Mouse (Mus musculus): ENCODE results near the gene Srp14.

The Srp14 gene

DNA sequence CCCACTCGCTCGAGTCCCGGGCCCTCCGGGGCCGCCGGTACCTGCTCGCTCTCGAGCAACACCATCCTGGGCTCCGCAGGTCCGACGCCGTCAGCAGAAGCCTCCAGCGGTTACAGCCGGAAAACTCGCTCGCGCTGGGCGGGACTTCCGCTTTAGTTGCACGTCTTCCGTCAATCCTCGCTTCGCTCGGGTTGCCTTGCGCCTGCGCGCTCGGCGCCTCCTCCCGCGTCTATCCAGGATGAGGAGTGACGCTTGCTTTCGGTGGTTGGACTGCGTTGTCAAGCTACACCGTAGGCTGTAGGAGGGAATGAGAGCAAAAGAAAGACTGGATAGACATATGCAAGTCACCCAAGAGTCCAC is at the start of gene Srp14:
TSS of gene Srp14 (minus strand) at position 162 of the 360 bp plus-strand sequence.
- peak; percentile 98 for DNase-seq (ENCODE audit: low read depth)

DNA sequence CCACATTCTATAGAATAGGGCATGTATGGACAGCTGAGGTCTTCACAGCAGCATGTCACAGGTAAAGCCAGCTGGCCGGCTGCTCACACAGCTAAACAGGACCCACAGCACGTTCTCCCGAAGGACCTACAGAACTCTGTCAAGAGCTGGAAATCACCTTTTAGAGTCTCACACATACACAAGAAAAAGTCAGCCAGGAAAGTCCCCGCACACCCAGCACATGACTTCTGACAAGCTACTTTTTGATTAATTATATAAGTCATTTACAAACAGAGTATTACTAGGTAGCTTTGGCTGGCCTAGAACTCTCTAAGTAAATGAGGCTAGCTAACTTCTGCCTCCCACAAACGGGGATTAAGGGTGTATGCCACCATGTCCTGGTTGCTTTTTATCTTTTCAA is 47.0 kb upstream of the Srp14 start:
- no peak for DNase-seq (ENCODE audit: low read depth)

DNA sequence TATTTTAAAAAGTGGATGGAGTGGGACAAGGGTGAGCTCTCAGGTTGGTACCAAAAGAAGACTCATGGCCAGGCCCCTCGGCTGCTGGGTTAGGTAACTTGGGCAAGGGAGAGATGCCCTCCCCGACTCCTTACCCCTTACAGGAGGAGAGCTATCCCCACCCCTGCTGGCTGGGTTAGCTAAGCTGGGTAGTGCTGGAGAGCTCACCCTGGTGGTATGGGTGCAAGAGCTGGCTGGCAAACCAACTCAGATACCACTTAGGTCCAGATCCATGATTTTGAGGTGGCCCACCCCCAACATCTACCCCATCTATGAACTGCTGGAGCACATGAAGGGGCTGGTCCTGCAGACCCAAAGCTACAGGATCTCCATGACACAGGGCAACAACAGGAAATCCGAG is 45.3 kb upstream of the Srp14 start:
- DNase-seq (ENCODE audit: low read depth) = no peak

DNA sequence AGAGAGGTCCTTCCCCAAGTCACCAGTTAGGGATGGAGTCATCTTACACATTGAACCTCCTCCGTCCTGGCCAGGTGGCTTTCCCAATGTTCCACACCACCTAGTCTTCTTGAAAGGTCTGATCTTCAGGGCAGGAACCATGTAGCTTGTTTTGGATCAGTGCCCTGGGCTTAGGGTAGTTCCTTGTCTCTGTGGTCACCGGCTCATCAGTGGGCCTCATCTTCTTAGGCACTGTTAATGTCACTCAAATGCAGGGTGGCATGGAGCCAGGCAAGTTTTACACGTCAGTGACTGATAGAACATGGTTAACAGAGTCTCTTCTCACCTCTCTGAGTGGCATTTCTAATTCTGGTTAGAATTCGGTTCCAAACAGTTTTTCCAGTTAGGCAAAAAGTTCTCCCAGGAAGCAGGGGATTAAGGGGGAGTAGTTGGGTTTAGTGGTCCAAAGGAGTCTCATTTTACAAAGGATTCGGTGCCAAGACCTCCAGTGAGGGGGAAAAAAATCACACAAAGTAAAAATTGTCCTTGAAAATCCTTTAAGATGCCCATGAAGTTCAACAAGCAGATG is 43.7 kb upstream of the Srp14 start:
- DNase-seq (ENCODE audit: low read depth) = no peak

DNA sequence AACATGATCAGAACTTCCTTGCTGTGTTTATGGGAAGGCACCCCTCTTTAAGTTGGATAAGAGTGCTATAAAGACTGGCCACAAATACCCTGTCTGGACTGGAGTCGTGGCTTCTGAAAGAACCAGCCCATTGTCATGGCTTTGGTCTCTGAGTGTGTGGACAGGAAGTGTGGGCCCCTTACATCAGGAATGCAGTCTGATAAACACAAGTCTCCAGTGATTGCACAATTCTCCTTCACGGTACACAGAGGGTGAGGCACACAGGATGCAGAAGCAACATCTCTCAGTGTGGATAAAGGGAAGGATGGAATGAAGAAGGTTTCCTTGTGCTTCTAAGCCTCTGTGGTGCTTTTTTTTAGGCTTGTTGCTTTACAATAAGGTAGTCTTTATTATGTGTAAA is 42.8 kb upstream of the Srp14 start:
- no peak for DNase-seq (ENCODE audit: low read depth)

DNA sequence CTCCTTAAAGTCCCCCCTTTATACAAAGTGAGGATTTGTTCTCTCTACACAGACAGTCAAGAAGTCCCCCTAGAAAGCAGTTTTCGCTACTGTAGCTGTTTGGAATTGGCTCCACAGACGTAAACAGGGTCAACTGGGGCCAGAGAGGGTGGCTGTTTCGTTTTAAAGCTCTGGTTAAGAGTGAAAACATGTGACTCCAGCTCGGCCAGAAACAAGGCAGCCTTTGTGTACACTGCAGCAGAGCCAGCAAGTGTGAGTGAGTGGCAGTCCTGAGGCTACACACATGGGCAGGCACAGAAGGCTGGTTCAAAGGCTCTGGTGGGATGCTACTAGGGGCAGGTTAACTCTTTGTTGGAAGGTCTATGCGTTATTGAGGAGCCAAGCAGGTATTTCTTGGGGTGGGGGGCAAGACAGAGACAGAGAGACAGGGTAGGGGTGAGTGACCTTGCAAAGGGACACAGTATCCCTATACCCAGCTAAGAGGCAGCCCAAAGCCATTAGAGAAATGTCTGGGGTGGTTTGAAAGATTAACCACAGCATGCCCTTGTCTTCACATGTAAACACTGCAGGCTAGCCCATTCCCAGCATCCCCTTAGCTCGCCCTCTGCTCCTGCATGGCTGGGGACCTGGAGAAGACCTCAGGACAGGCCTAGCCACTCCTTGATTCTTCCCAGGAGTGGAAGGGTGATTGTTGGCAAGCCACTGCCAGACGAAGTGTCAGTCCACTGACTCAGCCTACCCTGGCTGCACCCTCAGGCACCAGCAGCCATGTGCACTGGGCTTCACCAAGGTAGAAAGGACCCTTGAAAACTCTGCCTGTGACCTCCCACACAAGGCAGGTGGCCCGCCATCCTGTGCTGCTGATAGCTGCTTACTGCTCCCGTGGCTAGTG is 40.8 kb upstream of the Srp14 start:
- DNase-seq (ENCODE audit: low read depth) = no peak

DNA sequence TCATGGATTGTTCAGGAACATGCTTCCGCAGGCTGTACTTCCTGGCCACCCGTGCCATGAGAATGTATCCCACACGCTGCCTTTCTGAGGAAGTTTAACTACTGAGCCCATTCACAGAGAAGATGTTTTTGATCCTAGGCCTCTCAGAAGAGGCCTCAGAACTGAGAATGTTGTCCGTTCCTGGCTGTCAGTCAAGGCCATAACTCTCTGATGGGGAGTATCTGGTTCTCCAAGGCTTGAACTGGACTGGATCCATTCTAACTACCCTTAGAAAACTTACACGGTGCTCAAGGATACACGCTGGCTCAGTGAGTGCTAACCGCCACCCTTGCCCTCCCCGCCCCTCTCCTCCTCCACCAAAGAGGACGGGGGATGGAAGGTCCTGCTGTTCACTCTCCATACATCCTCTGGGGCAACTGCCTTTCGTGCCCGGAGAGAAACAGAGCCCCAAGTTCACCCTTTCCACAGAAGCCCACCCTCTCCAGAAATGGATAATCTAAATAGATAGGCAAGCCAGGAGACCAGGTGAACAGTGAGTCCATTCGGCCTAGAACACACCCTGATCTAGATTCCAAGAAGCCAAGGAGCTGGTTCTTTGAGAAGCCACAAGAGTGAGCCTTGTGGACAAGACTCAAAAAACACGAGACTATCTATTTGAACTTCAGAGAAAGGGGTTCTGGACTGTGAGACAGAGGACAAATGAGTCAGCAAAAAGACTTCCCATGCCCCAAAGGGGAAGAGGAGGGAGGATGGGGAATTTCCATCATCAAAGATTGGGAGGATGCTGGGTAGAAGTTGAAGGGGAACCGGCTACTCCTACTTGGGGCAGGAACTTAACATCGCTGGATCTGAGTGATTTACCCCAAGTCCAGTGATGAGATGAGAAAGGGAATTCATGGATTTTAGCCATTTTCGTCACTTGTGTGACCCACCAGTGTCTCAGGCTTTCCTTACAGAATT is 33.2 kb upstream of the Srp14 start:
- no peak for DNase-seq (ENCODE audit: low read depth)

DNA sequence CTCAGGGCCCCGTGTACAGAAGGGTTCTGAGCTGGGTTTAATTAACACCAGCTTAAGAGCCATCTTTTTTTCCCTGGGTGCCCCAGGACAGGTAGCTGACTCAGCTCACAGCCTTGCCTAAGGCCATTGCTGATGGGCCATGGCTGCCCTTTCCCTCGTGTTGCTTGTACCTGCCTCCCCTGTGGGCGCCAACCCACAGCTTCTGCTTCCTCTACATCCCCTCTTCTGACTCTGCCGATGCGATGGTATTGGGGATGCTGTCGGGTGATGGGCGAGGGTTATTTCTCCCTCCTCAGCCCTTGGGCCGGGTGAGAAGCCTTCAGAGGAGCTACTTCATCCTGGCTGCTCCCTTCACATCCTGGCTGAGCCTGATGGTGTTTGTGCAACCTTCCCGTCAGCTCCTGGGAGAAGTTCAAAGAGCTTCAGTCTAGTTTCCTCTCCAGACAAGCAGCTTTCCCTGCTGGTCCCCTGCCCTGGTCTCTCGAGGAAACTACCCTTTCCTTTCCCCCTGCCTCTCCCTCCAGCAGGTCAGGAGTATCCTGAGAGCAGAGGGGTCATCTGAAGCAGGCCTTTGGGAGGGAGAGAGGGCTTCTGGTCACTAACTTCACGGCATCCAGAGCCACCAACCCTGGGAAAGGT is 32.4 kb upstream of the Srp14 start:
- no peak for DNase-seq (ENCODE audit: low read depth)

DNA sequence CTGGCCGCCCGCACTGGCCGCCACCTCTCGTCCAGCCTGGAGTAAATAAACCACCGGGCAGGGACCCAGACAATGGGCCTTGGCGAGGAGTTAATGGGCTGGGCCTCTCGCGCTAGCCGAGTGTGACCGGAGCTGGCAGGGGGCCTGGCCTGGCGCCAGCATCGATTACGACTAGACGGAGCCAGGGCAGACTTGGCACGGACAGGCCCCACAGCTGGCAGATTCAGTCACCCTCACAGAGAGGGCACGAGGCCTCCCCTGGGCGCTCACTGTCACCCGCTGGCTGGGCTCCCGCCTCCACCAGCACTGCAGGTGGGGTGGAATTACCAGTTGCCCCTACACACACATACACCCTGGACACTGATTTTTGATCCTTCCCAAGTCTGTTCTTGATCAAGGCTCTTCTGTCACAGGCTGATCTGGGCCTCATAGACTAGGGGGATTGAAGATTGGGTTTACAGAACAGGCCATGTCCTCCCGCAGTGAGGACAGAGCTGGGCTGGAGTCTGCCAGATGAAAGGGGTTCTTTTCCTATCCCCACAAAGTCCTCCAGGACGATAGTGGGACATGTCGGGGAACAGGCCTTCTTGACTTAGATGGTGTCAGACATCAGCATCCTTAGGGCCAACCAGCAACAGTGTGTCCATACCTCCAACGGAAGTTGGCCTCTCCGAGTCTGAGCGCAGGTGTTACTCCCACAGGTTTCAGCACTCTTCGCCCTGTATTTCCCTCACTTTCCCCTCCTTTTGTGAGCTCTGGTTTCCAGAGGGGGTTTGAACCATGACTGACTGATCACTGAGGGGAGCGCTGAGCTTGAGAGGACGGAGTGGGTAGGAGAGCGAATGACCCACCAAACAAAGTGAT is 31.2 kb upstream of the Srp14 start:
- no peak for DNase-seq (ENCODE audit: low read depth)

DNA sequence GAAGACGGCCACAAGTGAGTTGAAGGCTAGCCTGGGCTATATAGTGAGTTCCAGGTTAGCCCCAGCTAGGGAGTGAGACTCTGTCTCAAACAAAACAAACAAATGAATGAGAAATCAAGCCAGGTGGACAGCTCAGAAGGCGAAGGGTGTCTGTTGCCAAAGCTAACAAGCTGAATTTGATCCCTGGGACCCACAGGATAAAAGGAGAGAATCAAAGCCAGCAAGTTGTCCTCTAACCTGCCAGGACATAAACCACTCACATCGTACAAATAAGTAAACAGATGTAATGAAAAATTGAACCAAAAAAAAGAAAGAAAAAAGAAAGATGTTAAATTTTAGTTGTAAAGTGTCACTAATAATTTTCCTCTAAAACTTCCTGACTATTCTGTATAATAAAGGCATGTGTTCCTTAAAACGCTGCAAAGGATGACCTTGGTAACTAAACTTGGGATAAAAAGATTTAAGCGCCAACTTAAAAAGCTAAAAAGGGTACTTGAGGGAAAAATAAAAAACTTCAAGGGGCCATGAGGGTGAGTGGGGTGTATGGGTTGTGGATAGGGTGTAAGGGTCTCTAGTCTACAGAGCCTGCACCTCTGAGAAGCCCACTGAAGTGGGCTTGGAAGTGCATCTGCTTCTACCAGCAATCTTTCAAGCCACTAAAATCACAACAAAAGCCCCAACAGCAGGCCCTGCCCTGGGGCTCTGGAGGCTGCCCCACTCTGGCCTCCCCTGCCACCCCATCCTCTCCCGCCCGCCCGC is 30.4 kb upstream of the Srp14 start:
- no peak for DNase-seq (ENCODE audit: low read depth)

DNA sequence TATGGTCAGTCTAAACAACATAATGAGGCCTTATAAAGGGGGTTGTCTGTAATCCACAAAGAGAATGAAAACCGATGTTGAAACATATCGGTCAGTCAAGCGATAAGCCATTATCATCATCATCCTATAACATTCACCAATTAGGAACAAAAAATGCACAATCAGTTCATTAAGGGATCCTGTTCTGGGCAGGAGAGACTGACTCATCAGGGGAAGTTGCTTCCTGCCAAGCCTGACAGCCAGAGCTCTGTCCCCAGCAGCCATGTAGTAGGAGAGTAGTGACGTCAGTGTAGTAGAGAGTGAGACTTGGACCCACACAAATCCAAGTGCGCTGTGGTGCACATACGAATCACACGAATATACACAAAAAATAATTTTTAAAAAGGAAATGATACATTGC is 27.6 kb upstream of the Srp14 start:
- DNase-seq (ENCODE audit: low read depth) = no peak

DNA sequence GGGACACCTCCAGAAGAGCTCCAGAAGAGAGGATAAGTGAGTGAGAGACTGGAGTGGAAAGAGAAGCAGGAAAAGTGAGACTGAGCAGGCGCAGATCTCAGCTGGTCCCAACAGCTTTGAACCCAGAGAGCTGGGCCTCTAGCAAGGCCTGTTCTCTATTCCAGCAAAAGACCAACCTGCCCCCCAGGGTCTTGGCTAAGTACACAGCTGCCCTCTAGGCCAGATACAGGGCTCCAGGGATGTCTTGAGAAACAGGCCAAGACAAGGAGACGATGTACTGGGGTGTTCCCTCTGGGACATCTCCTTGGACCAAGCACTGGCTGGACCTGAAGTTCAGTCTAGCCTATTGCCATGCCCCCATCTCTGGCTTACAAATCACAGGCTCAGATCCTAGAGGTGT is 20.7 kb upstream of the Srp14 start:
- DNase-seq (ENCODE audit: low read depth) = no peak

DNA sequence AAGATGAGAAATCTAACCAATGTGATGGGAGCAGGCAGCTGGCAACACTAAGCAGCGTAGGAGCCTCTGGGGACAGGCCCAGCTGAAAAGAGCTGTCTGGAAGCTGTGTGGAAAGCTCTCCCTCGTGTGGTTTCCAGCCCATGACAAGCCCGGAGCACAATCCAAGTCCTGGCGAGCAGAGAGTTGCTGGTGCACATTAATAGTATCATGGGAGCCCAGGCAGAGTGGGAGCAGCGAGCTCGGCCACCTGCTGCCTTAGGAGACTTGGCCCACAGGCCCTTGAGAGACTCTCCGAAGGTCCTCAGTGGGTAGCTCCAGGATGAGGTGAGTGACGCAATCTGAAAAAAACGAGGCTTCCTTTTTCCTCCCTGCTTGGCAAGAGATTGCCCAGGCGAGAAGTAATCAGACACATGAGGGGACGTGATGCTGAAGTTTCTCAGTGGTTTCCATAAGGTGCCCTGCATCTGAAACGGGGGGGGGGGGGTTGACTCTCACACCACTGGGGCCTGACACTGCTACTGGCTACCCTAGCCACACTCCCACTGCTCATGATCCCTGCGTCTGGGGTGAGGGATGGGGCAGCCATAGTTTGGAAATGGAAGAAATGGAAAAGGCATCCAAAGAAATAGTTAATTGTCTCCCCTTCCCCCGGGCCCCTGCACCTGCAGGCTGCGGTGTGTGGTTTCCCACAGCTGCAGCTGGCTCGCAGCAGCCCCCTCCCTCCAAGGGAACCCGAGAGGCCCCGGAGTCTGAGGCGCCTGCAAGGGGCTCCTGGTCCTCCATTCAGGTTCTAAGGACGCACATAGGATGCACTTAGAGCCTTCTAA is 19.8 kb upstream of the Srp14 start:
- peak; percentile 59 for DNase-seq (ENCODE audit: low read depth)

DNA sequence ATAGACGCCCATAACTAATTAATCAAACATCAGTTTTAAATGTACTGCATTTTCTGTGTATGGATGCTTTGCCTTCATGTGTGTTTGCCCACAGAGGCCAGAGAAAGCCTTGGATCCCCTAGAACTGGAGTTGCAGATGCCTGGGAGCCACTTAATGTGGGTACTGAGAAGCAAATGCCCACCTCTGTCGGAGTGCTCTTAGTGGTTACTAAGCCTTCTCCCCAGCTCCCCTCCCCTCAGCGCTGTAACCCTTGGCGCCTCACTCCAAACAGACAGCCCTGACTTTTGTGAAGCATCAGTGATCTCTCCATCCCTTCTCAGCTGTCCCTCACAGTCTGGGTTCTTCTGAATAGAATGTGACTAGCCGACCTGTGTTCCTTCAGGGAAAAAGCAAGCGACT is 19.0 kb upstream of the Srp14 start:
- no peak for DNase-seq (ENCODE audit: low read depth)

DNA sequence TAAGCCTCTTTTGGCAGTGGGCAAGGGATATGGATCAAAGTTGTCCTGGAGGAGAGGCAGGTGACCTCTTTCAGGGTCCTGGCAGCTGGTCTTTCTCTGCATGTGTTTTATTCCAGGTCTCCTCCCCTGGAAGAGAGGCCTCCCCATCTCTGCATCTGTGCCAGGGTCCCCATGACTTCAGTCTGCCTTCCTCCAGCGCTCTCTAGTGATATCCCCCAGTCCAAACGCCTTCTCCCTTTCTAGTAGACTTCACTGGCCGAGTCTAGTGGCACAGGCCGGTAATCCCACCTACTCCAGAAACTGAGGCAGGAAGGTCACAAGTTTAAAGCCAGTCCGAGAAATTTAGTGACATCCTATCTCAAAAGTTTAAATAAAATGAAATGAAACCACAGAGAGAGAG is 18.4 kb upstream of the Srp14 start:
- DNase-seq (ENCODE audit: low read depth) = no peak

DNA sequence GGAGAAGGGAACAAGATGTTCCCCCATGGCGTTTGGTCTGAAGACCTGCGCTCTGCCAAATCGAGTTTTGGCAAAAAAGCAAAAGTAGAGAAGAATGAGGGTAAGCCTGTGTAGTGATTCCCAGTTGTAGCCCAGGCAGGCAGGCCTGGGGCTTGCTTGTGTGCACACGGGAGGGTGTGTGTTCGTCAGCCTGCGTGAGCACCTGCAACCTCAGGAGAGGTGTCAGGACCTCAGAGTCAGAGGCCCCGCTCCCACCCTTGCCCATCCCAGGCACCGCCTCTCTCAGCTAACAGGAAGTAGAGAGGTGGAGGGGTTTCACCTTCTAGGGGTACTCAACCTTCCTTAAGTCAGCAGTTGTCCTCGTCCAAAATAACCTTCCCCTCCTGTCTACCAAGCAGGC is 15.5 kb upstream of the Srp14 start:
- peak; percentile 29 for DNase-seq (ENCODE audit: low read depth)

DNA sequence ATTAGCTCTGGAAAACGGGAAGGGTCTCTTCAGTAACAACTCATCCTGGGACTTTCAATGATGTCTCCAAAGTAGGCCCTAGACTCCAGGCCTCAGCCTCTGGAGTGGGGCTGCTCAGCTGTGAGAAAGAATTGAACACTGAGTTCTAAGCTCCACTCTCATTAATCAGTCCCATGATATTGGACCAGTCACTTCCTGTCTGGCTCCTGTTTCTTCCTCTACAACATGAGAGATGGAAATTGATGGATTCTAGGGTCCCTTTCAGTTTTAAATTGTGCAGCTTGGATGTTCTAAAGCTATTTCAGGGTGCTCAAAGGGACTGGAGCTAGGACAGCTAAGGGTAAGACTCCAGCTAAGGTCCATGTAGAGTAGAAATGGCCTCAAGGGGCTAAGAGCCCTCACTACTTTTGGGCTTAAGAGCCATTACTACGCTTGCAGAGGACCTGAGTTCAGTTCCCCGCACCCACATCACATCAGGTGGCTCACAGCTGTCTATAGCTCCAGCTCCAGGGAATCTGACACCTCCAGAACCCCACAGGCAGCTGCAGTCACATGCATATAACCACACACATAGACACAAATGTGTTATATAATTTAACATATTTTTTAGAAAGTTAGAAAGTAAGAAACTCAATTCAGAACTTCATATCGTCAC is 12.4 kb upstream of the Srp14 start:
- no peak for DNase-seq (ENCODE audit: low read depth)

DNA sequence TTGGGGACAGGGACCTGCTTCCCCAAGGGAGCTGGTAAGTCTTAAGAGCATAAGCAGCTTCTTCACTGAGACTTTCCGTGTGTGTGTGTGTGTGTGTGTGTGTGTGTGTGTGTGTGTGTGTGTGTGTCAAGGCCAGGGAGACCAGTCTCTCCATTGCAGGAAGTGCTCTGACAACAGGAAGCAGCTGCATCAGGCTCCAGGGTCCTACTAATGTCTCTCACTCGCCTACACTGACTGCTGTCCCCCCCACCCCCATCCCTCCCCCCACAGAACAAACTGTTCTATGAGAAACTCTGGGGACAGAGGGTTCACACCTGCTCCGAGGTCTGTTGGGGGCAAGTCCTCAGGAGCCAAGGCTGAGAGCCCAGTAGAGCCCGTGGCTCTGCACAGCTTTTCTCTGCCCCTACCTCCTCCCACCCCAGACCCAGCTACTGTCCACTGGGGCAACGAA is 11.8 kb upstream of the Srp14 start:
- peak; percentile 79 for DNase-seq (ENCODE audit: low read depth)
